Mouse (Mus musculus): ENCODE results near the gene Kif14.

DNA sequence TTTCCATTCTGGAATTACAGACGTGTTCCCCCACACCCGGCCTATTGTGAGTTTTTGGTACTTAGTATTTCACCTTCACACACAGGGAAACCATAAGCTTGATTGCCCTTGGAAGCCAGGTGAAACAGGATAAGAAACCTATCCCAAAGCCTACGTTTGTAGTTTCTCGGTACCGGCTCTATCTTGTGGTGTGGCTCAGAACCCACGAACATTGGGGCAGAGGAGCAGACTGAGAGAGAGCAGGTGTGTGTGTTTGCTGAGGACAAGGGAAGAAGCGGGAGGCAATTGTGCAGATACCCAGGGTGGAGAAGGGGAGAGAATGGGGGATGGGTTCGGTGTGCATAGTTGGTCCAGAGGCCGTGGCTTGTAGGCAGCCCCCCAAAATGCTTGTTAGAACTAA lies 104.8 kb downstream of the Kif14 start:
- no peak for TF ChIP-seq CTCF (IDR thresholded peaks at IDR 0.05; ENCODE audit: borderline replicate concordance, extremely low read depth, insufficient read depth, insufficient read length)
- no peak for TF ChIP-seq POLR2A (IDR thresholded peaks at IDR 0.05; ENCODE audit: borderline replicate concordance, extremely low read depth, insufficient read depth, insufficient read length, poor library complexity, severe bottlenecking)
